Mouse (Mus musculus) urinary bladder, postnatal 14 days (tissue): ENCODE results near the gene Capn3.

Source experiments
- DNase-seq: peaks from one replicate; pipeline ENCODE4 v3.0.0; 2021; ENCODE audit warnings: low spot score

Gene Capn3

GRCm38 (mm10) chr2:120455719-120456118, at the start of gene Capn3:
Gene Capn3, plus strand, starts transcription at chr2:120456019.
- DNase-seq: no peak

DNA sequence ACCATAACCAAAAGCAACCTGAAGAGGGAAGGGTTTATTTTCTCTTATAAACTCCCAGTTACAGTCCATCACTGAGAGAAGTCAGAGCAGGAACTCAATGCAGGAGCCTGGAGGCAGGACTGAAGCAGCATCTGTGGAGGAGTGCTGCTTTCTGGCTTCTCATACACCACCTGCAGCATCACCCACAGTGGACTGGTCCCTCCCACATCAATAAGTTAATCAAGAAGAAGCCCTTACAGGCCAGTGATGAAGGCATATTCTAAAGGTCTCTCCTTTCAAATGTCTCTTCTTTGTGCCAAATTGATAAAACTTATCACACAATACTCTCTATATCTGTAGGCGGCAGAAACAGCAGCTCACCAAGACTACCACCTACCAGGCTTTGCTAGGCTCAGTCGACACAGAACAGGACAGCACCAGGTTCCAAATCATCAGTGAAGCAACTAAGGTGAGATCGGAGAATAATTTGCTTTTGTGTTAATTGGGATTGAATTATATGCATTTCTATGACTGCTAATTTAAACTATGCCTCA, 44.7 kb upstream of the Capn3 start:
- no peak for DNase-seq

- DNase-seq: no peak
Measured at GRCm38 (mm10) chr2:120414113-120414512, 41.7 kb upstream of the Capn3 start.

DNA sequence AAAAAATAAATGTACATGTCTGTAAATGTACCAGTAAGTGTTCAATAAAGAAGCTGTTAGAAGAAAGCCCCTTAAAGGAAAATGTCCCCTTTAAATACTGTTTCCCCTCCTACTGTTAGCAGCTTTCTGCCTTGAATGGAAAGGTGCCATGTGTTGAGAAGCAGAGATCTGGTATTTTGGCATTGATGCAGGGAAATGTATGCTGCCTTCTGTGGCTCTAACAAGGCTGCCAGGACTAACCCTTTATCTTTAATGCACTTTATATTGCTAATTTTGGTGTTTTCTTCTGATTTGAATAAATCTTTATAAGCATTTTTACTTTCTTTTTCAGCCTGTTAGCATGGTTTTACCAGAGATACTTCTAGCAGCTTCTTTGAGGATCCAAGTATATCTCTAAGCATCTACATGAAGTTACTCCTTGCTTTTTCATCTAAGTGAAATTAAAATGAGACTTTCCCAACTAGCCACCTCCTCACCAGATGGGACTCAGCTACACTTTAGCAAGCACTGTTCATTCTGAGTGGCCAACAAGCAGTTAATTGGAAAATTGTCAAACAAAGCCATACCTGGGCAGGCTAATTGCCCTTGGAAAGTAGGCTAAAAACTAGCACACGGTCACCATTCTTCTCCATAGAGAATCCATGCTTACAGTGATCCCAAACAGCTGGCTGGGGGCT, 40.9 kb upstream of the Capn3 start:
- no peak for DNase-seq

DNA sequence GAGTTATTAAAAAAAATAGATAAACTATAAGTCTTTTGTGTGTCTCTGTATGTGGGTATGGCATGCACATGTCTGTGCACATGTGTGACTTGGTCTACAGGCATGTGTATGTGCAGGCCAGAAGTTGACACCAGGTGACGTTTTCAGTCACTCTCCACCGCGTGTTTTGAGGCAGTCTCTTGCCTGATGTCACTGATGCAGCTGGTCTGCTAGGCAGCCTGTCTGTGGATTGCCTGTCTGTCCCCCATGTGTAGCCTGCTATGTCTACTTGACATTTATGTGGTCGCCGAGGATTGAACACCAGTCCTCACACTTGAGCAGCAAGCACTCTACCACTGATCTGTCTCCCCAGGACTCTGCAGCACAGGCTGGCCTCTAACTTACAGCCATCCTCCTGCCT, 31.4 kb upstream of the Capn3 start:
- DNase-seq: no peak

DNA sequence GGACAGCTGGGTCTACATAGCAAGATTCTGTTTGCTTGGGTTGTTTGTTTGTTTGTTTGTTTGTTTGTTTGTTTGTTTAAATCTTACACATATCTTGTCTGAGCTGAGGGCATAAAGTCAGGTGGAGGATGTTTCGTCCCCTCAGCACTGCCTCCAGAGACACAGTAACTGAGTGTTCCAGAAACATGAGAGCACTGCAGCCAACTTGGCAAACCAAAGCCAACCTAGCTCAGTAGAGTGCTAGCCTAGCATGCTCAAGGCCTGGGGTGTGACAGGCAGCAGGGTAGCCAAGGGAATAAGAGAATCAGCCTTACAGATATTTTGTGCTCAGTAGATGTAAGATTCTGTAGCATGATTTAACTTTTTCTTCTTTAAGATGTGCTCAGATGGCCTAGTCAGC, 11.3 kb upstream of the Capn3 start:
- DNase-seq: no peak

DNA sequence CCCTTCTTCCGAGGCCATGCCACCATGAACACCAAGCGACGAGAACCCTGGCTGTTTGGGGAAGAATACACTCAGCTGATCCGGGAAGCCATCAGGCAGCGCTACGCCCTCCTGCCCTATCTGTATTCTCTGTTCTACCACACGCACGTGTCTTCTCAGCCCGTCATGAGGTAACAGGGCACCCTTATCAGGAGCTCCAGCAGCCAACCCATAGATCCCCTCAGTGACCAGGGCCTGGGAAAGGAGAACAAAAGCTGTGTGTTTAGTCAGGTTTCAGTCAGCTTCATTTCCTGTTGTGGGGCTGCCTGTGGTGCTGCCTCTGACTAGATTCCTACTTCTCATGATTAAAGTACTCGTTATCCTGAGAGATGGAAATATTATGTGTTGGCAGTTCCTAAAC, 9.4 kb upstream of the Capn3 start:
- no peak for DNase-seq

DNA sequence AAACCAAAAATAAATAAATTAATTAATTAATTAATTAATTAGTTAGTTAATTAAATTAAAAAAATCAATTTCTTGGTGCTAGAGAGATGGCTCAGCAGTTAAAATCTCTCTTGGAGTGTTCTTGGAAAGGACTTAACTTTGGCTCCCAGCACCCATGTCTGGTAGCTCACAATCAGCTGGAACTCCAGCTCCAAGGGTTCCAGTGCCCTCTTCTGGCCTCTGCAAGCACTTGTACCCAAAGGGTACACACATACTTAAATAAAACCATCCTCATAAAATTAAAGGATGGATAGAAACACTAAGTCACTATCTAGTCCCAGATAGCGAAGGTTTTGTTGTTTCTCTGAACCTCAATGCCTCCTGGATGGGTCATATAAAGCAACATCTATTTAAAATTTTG, 8.5 kb upstream of the Capn3 start:
- no peak for DNase-seq

GRCm38 (mm10) chr2:120450724-120451123, 5.1 kb upstream of the Capn3 start:
- no peak for DNase-seq

DNA sequence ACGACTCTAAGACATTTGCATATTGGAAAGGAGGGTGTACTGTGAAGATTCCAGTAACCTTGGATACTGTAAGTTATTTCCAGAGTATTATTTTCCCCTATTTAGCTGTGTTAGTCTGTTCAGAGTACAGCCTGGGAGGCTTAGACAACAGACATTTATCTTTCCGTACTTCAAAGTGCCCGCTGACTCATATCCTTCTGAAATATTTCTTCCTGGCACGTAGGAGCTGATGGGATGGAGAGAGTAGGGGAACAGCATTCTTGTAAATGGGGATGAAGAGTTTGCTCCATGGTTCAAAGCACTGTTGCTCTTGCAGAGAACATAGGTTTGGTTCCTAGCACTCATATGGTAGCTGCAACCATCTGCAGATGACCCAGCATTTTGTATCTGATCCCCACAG, 3.2 kb upstream of the Capn3 start:
- no peak for DNase-seq

GRCm38 (mm10) chr2:120454987-120455386, 832 bp upstream of the Capn3 start:
- no peak for DNase-seq

DNA sequence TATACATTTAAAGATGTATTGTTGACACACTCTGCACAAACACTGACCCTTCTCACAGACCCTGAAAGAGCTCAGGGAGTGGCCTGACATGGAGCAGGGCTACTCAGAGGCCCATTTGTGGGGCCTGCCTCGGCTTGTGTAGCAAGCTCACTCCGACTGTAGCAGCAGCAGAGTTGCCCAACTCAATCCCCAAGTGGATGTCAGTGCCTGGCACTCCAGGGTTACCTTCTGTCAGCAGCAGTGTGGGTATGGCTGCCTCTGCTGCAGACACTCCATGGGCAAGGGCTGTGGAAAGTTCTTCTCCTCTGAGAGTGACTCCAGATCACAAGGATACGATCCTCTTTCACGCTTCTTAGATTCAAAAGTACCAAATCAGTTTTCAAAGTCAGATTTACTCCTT, 4.4 kb downstream of the Capn3 start:
- no peak for DNase-seq

- no peak for DNase-seq
Measured at GRCm38 (mm10) chr2:120463328-120463727, 7.5 kb downstream of the Capn3 start.

DNA sequence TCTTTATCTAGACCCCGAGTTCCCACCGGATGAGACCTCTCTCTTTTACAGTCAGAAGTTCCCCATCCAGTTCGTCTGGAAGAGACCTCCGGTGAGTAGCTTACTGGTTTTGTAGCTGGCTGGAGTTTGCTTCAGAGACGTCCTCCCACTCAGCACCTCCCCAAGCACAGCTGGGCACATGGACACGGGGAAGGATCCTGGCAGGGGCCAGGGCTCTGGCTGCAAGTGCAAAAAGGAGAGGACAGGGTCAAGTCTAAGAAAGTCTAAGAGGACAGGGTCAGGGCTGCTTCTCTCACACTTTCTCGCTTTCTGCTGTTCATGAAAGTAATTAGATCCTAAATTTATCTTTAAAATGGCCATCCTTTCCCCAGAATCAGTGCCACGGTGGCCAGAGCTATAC, 8.3 kb downstream of the Capn3 start:
- no peak for DNase-seq

DNA sequence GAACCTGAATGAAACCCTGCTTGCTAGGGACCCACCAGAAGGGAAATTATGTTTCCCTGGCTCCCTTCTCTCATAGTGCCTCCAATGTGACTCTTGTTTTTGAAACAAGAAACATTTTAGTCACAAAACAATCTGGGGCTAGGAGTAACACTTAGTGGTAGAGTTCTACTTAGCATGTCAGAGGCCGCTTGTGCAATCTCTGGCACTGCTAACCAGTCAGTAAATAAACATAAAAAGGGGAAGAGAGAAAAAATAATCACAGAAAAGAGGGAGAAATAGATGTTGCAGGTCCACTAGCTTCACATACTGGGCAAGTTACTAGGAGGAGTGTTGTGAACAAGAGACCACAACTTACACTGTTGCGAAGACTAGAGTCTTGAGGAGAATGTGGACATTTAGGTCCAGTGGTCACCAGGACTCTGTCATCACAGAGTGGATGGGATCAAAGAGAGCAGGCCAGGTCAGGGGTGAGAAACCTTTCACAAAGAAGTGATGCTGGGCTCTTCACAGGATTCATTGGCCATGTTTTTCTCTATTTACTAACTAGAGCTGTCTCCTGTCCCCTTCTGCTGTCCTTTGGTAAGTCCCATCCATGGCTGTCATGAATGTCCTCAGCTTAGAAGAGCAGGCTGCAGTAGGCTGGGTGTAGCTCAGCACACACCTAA, 9.0 kb downstream of the Capn3 start:
- no peak for DNase-seq

DNA sequence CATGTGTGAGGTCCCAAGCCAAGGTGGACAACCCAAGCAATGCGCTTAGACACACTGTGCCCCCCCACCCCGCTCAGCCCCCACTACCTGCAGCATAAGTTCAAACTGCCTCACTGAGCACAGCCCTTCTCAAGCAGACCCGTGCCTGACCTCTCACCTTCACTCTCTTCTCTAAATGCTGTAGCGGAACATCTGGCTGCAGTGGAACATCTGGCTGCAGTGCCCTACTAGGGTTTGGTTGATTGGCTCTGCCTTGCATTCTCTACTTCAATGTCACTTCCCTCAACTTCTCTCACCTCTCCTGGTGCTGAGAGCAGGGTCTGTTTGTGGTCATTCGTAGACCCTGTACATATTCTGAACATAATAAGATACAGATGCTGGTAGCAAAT, 9.6 kb downstream of the Capn3 start:
- no peak for DNase-seq

DNA sequence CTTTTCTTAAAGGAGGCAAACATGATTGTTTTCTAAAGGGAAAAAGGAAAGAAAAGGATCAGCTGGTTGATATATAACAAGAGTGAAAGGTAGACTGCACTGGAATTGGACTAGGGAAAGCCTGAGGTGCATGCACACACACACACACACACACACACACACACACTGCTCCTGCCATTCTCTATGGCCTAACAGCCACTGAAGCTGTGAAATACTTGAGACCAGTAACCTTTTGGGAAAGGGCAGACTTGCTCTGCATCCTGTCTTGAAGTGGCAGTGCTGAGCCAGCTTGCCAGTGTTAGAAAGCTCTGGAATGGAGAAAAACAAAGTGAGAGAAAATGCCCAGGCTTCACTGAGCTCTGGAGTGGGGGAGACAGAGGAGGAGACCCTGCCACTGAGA, 12.2 kb downstream of the Capn3 start:
- DNase-seq: no peak

GRCm38 (mm10) chr2:120469220-120469619, 13.4 kb downstream of the Capn3 start:
- no peak for DNase-seq

DNA sequence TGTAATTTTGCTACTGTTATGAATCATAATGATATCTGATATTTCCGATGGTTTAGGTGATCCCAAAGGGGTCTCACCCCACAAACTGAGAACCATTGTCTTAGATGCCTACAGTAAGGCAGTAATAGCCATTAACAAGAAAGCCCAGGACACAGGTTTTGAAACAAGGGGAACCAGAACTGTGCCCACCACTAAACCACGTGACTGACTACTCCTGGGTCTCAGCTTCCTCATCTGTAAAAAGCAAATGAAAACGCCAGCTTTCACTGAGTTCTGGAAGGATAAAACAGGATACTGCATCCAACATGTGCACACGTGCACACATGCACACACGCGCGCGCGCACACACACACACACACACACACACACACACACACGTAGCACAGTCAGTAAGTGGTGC, 13.9 kb downstream of the Capn3 start:
- DNase-seq: no peak

- DNase-seq: no peak
Measured at GRCm38 (mm10) chr2:120470856-120471255, 15.0 kb downstream of the Capn3 start.

DNA sequence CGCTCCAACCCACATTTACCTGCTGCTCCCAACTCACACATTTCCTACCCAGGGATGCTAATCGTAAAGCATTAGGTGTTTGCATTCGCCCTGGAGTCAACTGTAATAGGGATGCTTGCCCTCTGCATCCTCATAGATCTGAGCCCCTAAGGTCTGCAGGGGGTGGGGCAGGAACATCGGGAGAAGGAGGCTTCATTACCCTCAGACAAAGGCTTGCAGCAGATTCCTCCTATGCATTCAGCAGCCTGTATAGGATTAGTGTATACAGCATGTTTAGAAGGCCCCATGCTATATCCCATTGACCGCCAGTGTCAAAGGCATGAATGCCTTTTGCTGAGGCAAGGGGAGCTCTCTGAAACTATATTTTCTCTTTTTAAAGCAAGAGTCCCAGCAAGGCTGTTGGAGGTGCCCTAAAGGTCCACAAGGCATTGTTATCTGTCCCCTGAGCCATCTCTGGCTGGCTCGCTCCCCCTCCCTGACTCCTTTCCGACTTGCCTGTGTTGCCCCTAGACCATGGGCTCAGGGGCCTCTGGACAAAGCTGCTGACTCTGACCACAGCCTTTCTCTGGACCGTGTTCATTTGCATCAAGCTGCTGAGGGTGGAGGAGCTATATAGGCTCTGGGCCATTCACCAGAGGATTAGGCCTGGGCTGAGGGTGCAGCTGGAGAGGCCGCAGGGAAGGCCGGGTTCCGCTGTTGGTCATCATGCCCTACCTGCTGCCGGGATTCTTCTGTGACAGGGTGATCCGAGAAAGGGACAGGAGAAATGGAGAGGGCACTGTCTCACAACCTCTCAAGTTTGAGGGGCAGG, 20.7 kb downstream of the Capn3 start:
- DNase-seq: no peak

GRCm38 (mm10) chr2:120478600-120478999, 22.8 kb downstream of the Capn3 start:
- peak; percentile 77 for DNase-seq

DNA sequence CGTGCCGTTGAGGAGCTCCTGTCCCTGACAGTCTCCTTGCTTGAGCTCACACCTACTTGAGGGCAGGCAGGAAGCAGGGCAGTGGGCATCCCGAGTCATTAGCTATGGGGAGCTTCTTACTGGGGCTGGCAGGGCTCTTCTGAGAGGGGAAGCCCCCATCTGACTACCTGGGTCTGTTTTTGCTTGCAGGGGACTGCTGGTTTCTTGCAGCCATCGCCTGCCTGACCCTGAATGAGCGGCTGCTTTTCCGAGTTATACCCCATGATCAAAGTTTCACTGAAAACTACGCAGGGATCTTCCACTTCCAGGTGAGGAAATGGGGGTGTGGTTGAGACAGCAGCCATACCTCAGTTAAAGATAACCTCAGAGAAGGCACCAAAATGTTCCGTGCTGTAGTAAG, 26.1 kb downstream of the Capn3 start:
- no peak for DNase-seq
